Mouse (Mus musculus): ENCODE measurements around the gene Adgrb2. TPM values are rescaled to one million over a fixed set of nuclear protein-coding genes. Genes with fewer than 3 reads are reported as not detected.

Gene Adgrb2
- polyA plus RNA-seq, 1 experiment from 2014 or later, result 2.6 TPM

GRCm38 (mm10) chr4:130005593-130005992, 20.9 kb downstream of the Adgrb2 start:
- Histone ChIP-seq H3K9me3 (ENCODE audit: control insufficient read depth, low read depth, low read length) (no peaks in the 10 kb centered on the region), H3K4me3 (ENCODE audit: low read depth, low read length) (no peak overlapping the region), H3K36me3 (ENCODE audit: control insufficient read depth, insufficient read depth, low read length) (no peaks in the 10 kb centered on the region), H3K27me3 (ENCODE audit: control insufficient read depth, insufficient read depth, low read length) (no peaks in the 10 kb centered on the region), H3K9ac (replicated peaks; ENCODE audit: low read depth, low read length) (no peak overlapping the region), H3K4me1 (ENCODE audit: control insufficient read depth, insufficient read depth, low read length) (peaks cover 6% of the 10 kb centered on the region; the same call in 1 of the 2 replicates), H3K27ac (ENCODE audit: low read length) (no peak overlapping the region), H3K4me2 (replicated peaks; ENCODE audit: low read depth, low read length) (no peak overlapping the region)
- no peak for ATAC-seq (ENCODE audit: insufficient number of reproducible peaks, insufficient read depth, low FRiP score, low read depth)
- WGBS, result 50% methylated on average over 9 of the region's 9 CpGs

DNA sequence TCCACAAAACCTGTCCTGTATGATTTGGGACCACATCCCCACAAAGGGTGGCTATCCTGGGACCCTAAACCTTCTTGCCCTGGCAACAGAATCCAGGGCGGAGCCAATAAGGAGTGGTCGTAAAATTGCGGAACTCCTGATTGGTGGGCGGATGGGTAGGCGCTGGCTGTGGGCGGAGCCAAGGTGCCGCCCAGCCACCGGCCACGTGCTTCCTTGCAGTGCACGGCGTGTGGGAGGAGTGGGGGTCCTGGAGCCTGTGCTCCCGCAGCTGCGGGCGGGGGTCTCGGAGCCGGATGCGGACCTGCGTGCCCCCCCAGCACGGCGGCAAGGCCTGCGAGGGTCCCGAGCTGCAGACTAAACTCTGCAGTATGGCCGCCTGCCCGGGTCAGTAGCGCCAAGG, 21.9 kb downstream of the Adgrb2 start:
- Histone ChIP-seq H3K4me2 (replicated peaks; ENCODE audit: low read depth, low read length) (peak overlapping the region; percentile 49), H3K9ac (replicated peaks; ENCODE audit: low read depth, low read length) (no peak overlapping the region), H3K4me3 (ENCODE audit: low read depth, low read length) (0 out of 2 replicates have a peak overlapping the region, but pooled peaks have one; percentile 2), H3K27ac (ENCODE audit: low read length) (no peak overlapping the region), H3K27me3 (ENCODE audit: control insufficient read depth, insufficient read depth, low read length) (no peaks in the 10 kb centered on the region), H3K36me3 (ENCODE audit: control insufficient read depth, insufficient read depth, low read length) (no peaks in the 10 kb centered on the region), H3K9me3 (ENCODE audit: control insufficient read depth, low read depth, low read length) (no peaks in the 10 kb centered on the region), H3K4me1 (ENCODE audit: control insufficient read depth, insufficient read depth, low read length) (peaks cover 6% of the 10 kb centered on the region; the same call in 1 of the 2 replicates)
- no peak for ATAC-seq (ENCODE audit: insufficient number of reproducible peaks, insufficient read depth, low FRiP score, low read depth)
- 13% methylated on average over 25 of the region's 25 CpGs for WGBS

GRCm38 (mm10) chr4:130009043-130009442, 24.4 kb downstream of the Adgrb2 start:
- no peak overlapping the region for H3K9ac ChIP-seq (replicated peaks; ENCODE audit: low read depth, low read length)
- ATAC-seq (ENCODE audit: insufficient number of reproducible peaks, insufficient read depth, low FRiP score, low read depth), result no peak
- no peaks in the 10 kb centered on the region for H3K27me3 ChIP-seq (ENCODE audit: control insufficient read depth, insufficient read depth, low read length)
- no peak overlapping the region for H3K27ac ChIP-seq (ENCODE audit: low read length)
- WGBS, result 77% methylated on average over 14 of the region's 14 CpGs
- no peaks in the 10 kb centered on the region for H3K9me3 ChIP-seq (ENCODE audit: control insufficient read depth, low read depth, low read length)
- no peak overlapping the region for H3K4me2 ChIP-seq (replicated peaks; ENCODE audit: low read depth, low read length)
- H3K36me3 ChIP-seq (ENCODE audit: control insufficient read depth, insufficient read depth, low read length), result no peaks in the 10 kb centered on the region
- H3K4me1 ChIP-seq (ENCODE audit: control insufficient read depth, insufficient read depth, low read length), result peaks cover 3% of the 10 kb centered on the region; the same call in 1 of the 2 replicates
- H3K4me3 ChIP-seq (ENCODE audit: low read depth, low read length), result no peak overlapping the region

GRCm38 (mm10) chr4:130010723-130011122, 26.1 kb downstream of the Adgrb2 start:
- Histone ChIP-seq H3K9ac (replicated peaks; ENCODE audit: low read depth, low read length) (no peak overlapping the region), H3K4me2 (replicated peaks; ENCODE audit: low read depth, low read length) (no peak overlapping the region), H3K36me3 (ENCODE audit: control insufficient read depth, insufficient read depth, low read length) (no peaks in the 10 kb centered on the region), H3K9me3 (ENCODE audit: control insufficient read depth, low read depth, low read length) (no peaks in the 10 kb centered on the region), H3K4me1 (ENCODE audit: control insufficient read depth, insufficient read depth, low read length) (peaks cover 3% of the 10 kb centered on the region; the same call in 1 of the 2 replicates), H3K27me3 (ENCODE audit: control insufficient read depth, insufficient read depth, low read length) (no peaks in the 10 kb centered on the region), H3K4me3 (ENCODE audit: low read depth, low read length) (no peak overlapping the region), H3K27ac (ENCODE audit: low read length) (no peak overlapping the region)
- ATAC-seq (ENCODE audit: insufficient number of reproducible peaks, insufficient read depth, low FRiP score, low read depth), result no peak
- 91% methylated on average over 4 of the region's 4 CpGs for WGBS

GRCm38 (mm10) chr4:130012234-130012633, 27.6 kb downstream of the Adgrb2 start:
- Histone ChIP-seq H3K4me2 (replicated peaks; ENCODE audit: low read depth, low read length) (no peak overlapping the region), H3K4me3 (ENCODE audit: low read depth, low read length) (no peak overlapping the region), H3K36me3 (ENCODE audit: control insufficient read depth, insufficient read depth, low read length) (no peaks in the 10 kb centered on the region), H3K9me3 (ENCODE audit: control insufficient read depth, low read depth, low read length) (no peaks in the 10 kb centered on the region), H3K4me1 (ENCODE audit: control insufficient read depth, insufficient read depth, low read length) (no peaks in the 10 kb centered on the region), H3K27ac (ENCODE audit: low read length) (no peak overlapping the region), H3K9ac (replicated peaks; ENCODE audit: low read depth, low read length) (no peak overlapping the region), H3K27me3 (ENCODE audit: control insufficient read depth, insufficient read depth, low read length) (no peaks in the 10 kb centered on the region)
- WGBS, result 81% methylated on average over 6 of the region's 6 CpGs
- no peak for ATAC-seq (ENCODE audit: insufficient number of reproducible peaks, insufficient read depth, low FRiP score, low read depth)

DNA sequence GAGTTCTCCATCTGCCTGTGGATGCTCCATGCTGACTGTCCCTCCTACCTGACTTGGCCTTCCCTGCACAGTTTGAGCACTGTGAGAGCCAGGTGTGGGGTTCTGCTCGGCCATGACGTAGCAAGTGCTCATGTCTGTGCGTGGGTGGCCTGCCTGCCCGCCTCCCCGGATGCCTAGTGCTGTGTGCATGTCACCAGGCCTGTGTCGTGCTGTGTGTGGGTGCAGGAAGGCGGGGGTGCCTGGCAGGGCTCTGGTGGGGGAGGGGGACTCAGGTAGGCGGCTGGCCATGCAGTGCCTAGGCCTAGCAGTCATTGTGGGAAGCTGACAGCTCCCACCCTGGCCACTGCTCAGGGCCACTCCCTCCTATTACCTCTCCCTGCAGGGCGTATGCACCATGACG, 28.4 kb downstream of the Adgrb2 start:
- H3K27ac ChIP-seq (ENCODE audit: low read length), result no peak overlapping the region
- WGBS, result 68% methylated on average over 10 of the region's 10 CpGs
- no peaks in the 10 kb centered on the region for H3K9me3 ChIP-seq (ENCODE audit: control insufficient read depth, low read depth, low read length)
- no peak overlapping the region for H3K4me3 ChIP-seq (ENCODE audit: low read depth, low read length)
- H3K9ac ChIP-seq (replicated peaks; ENCODE audit: low read depth, low read length), result no peak overlapping the region
- H3K4me2 ChIP-seq (replicated peaks; ENCODE audit: low read depth, low read length), result no peak overlapping the region
- no peaks in the 10 kb centered on the region for H3K4me1 ChIP-seq (ENCODE audit: control insufficient read depth, insufficient read depth, low read length)
- no peaks in the 10 kb centered on the region for H3K36me3 ChIP-seq (ENCODE audit: control insufficient read depth, insufficient read depth, low read length)
- no peaks in the 10 kb centered on the region for H3K27me3 ChIP-seq (ENCODE audit: control insufficient read depth, insufficient read depth, low read length)
- ATAC-seq (ENCODE audit: insufficient number of reproducible peaks, insufficient read depth, low FRiP score, low read depth), result no peak

DNA sequence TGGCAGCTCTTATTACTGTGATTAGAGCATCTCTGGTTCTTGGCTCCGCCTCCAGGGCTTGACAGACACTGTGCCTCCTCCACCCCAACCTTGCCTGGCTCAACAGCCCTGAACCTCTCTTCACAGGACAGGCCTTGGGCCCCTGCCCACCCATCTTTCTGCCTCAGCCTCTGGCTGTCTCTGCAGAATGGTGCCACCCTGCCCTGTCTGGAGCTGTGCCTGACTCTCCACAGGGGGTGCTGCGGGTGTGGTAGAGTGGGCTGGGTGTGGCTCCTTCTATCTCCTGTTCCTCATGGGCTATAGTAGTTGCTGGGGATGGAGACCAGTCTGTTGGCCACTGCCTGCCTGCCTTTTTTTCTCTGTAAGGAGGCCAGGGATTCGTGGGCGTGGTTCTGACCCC, 31.3 kb downstream of the Adgrb2 start:
- no peak overlapping the region for H3K4me3 ChIP-seq (ENCODE audit: low read depth, low read length)
- 63% methylated on average over 4 of the region's 4 CpGs for WGBS
- no peak overlapping the region for H3K9ac ChIP-seq (replicated peaks; ENCODE audit: low read depth, low read length)
- no peak for ATAC-seq (ENCODE audit: insufficient number of reproducible peaks, insufficient read depth, low FRiP score, low read depth)
- H3K4me2 ChIP-seq (replicated peaks; ENCODE audit: low read depth, low read length), result no peak overlapping the region
- no peaks in the 10 kb centered on the region for H3K27me3 ChIP-seq (ENCODE audit: control insufficient read depth, insufficient read depth, low read length)
- no peak overlapping the region for H3K27ac ChIP-seq (ENCODE audit: low read length)
- H3K9me3 ChIP-seq (ENCODE audit: control insufficient read depth, low read depth, low read length), result no peaks in the 10 kb centered on the region
- H3K4me1 ChIP-seq (ENCODE audit: control insufficient read depth, insufficient read depth, low read length), result no peaks in the 10 kb centered on the region
- no peaks in the 10 kb centered on the region for H3K36me3 ChIP-seq (ENCODE audit: control insufficient read depth, insufficient read depth, low read length)

DNA sequence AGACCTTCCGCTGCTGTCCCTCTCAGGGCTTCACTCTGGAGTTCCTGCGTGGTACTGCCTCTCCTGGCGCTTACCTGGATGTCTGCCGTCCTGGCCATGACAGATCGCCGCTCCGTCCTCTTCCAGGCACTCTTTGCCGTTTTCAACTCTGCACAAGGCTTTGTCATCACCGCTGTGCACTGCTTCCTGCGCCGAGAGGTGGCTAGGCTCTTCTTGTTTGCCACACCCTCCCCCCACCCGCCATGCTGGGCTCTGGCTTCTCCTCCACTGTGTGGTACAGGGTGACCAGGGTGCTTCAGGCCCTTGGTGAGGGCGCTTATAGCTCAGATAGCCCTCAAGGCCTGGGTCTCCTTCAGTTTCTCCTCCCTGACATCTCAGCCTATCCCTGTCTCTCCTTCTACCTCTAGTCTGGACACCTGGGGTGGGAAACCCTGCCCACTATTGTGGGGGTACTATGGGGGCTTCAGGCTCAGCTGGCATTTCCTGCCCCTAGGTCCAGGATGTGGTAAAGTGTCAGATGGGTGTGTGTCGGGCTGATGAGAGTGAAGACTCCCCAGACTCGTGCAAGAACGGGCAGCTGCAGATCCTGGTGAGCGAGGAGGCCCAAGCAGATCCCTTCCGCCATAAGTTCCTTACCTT, 32.5 kb downstream of the Adgrb2 start:
- no peak overlapping the region for H3K27ac ChIP-seq (ENCODE audit: low read length)
- WGBS, result 68% methylated on average over 18 of the region's 18 CpGs
- H3K36me3 ChIP-seq (ENCODE audit: control insufficient read depth, insufficient read depth, low read length), result no peaks in the 10 kb centered on the region
- H3K4me1 ChIP-seq (ENCODE audit: control insufficient read depth, insufficient read depth, low read length), result no peaks in the 10 kb centered on the region
- H3K4me2 ChIP-seq (replicated peaks; ENCODE audit: low read depth, low read length), result no peak overlapping the region
- H3K27me3 ChIP-seq (ENCODE audit: control insufficient read depth, insufficient read depth, low read length), result no peaks in the 10 kb centered on the region
- no peak overlapping the region for H3K9ac ChIP-seq (replicated peaks; ENCODE audit: low read depth, low read length)
- H3K4me3 ChIP-seq (ENCODE audit: low read depth, low read length), result no peak overlapping the region
- H3K9me3 ChIP-seq (ENCODE audit: control insufficient read depth, low read depth, low read length), result no peaks in the 10 kb centered on the region
- ATAC-seq (ENCODE audit: insufficient number of reproducible peaks, insufficient read depth, low FRiP score, low read depth), result peak; percentile 19; the same call in 1 of the 2 replicates

- Histone ChIP-seq H3K27me3 (ENCODE audit: control insufficient read depth, insufficient read depth, low read length) (no peaks in the 10 kb centered on the region), H3K4me1 (ENCODE audit: control insufficient read depth, insufficient read depth, low read length) (no peaks in the 10 kb centered on the region), H3K27ac (ENCODE audit: low read length) (no peak overlapping the region), H3K4me3 (ENCODE audit: low read depth, low read length) (no peak overlapping the region), H3K9me3 (ENCODE audit: control insufficient read depth, low read depth, low read length) (no peaks in the 10 kb centered on the region), H3K36me3 (ENCODE audit: control insufficient read depth, insufficient read depth, low read length) (no peaks in the 10 kb centered on the region), H3K4me2 (replicated peaks; ENCODE audit: low read depth, low read length) (no peak overlapping the region), H3K9ac (replicated peaks; ENCODE audit: low read depth, low read length) (no peak overlapping the region)
- no peak for ATAC-seq (ENCODE audit: insufficient number of reproducible peaks, insufficient read depth, low FRiP score, low read depth)
- WGBS, result 82% methylated on average over 8 of the region's 8 CpGs
Observed at GRCm38 (mm10) chr4:130022952-130023351, 38.3 kb downstream of the Adgrb2 start.

Data from stomach, embryonic 14.5 days (tissue).